Mouse (Mus musculus): Measurements from ENCODE around the gene Ttyh1.

Ttyh1 gene

DNA sequence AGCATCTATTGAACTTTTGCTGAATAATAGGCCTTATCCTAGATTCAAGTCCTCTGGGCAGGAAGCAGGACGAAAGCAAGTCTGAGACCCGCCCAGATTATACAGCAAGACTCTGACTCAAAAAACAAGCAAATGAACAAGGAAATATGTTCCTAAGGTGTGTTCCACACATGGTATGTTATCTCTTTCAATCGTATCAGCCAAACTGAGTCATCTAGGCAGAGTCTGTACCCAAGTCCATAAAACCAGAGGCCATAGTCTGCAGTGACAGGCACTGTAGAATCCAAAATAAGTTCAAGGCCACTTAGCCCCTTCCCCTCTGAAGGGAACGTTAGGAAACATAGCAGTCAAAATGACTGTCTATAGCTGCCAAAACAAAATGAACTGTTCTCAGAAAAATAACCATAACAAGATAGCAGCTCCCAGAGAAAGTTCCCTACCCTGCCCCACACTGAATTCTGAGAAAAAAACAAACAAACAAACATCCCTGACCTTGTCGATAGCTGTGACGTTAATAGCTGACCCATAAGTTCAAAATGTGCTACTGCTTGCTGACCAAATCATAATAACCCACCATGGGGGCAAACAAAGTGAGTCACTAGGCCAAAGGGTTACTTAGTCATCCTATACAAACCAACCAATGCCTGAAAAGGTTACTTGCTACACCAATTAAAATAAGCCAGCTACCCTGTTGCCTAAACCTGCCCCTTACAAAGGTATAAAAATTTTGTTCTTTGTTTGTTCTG is 51.2 kb downstream of the Ttyh1 start:
- DNase-seq (ENCODE audit: low read depth, low spot score): no peak

DNA sequence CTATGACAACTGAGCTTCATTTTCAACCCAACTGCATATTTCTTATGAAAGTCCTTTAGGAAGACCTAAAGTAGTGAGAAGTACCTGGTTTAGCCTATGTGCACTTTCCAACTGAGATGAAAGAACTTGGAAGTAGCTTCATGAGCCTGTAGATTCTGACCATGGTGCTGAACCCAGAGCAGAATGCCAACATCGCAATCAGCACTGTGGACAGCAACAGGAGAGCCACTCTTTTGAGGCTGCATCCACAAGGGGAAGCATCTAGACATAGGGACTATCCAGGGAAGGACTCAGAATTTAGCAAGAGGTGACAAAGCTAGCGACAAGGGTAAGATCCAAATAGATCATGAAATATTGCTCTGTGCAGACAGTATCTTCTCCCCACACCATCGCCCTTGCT is 59.2 kb downstream of the Ttyh1 start:
- DNase-seq (ENCODE audit: low read depth, low spot score): no peak

Measured in c-Kit-negative CD71-positive TER-119-positive erythroid progenitor cells, embryonic 14.5 days (primary cell).